Mouse (Mus musculus) megakaryocyte-erythroid progenitor cell, adult 5-6 weeks (primary cell): ENCODE results near the gene Gse1. TPM values are rescaled to one million over a fixed set of nuclear protein-coding genes. Genes with fewer than 3 reads are reported as not detected.
"Not testable (repeated sequence)": the region's sequence is repeated elsewhere in the genome, so short reads cannot be mapped to it uniquely, and the experiment has no call there.

ENCODE experiments used
- ATAC-seq: replicated peaks from 2 replicates; pipeline ENCODE4 v1.8.0; 2016; ENCODE audit warnings: mild to moderate bottlenecking, inconsistent platforms; ENCODE audit not compliant: severe bottlenecking, poor library complexity, low FRiP score, low TSS enrichment
- total RNA-seq, 2 experiments: library from RNA; stranded (forward) in 1 of 2; stranded (reverse) in 1 of 2; fragments of 200-1000, 215-1000 nt in 1 of 2; fragments of >200 nt in 1 of 2; fragmentation: Nextera tagmentation in 1 of 2; gene quantifications; 2 replicates each; pipeline ENCODE4 v1.2.3; 2014 to 2017

Gse1 gene
- total RNA-seq, 2 experiments from 2014 or later: 27.2 to 80.6 TPM

DNA sequence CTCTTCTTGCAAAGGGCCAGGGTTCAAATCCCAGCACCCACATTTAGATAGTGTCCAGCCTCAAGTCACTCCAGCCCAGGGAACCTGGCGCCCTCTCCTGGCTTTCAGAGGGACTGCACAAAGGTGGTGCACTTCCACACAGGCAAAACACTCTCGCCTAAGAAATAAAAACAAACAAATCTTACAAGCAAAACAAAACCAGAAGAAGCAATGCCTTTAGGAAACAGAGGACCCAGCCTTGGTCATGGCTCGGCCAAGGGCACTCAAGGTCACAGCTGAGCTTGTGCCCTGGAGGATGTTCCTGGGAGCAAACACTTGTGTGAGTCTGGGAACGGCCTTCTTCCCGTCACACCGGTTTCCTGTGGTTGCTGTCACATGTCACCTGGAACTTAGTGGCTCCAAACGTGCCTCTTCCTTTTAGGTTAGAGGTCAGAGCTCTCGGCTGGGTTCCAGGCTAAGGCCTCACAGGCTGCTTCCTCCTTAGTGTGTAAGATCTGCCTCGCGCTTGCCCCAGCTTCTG is 135.4 kb downstream of the Gse1 start:
- ATAC-seq: no peak

- ATAC-seq: 0 out of 2 replicates have a peak, but pooled peaks have one; percentile 6
Observed at GRCm38 (mm10) chr8:120364093-120364725, 136.0 kb downstream of the Gse1 start.

GRCm38 (mm10) chr8:120366840-120367239 is 138.6 kb downstream of the Gse1 start:
- no peak for ATAC-seq

DNA sequence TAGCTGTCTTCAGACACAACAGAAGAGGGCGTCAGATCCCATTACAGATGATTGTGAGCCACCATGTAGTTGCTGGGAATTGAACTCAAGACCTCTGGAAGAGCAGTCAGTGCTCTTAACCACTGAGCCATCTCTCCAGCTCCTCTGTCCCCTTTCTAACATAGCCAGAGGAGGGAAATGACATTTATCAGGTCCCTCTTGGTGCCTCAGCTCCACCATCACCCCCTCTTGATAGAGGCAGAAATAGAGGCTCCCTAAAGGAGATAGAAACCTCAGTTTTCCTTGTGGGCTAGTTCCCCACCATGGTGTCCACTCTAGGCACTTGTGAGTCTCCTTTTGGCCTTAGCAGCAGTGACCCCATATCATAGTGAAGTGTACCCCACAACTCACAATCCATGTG is 139.9 kb downstream of the Gse1 start:
- ATAC-seq: not testable (repeated sequence)

DNA sequence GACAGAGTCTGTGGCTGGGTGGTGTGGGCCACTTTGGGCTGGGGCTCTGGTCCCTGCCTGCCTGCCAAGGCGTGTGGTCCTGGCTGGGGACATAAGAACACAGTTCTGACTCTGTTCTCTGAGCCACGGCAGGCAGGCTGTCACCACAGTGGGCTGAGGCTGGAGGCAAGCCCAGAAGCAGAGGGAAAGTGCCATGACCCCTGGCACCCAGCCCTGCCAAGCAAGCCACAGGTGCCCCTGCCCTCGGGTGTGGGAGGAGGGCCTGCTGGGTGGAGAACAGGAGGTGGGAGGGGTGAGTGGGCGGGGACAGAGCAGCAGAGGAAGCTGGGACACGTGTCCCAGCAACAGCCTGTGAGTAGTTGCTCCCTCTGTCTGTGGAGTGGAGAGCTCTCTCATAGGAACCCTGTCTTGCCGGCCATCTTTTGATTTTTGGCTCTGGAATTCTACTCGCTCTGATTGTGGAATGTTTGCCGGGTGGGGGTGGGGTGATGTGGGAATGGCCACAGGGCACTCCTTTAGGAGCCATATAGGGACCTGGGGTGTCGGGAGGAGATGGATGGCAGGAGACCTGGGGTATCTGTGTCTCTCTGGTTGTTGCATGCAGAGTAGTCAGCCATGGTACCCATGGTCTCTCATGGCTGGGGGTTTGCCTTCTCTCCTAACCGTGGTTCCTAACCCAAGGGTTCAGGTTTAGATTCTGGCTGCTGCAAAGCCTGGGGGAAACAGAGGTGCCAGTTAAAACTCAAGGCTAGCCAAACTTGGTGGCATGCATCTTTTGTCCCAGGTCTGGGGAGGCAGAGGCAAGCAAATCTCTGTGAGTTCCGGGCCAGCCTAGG is 140.8 kb downstream of the Gse1 start:
- ATAC-seq: peak; percentile 66

GRCm38 (mm10) chr8:120369956-120370355 is 141.7 kb downstream of the Gse1 start:
- 0 out of 2 replicates have a peak, but pooled peaks have one; percentile 10 for ATAC-seq

GRCm38 (mm10) chr8:120370461-120370860 is 142.2 kb downstream of the Gse1 start:
- ATAC-seq: no peak

DNA sequence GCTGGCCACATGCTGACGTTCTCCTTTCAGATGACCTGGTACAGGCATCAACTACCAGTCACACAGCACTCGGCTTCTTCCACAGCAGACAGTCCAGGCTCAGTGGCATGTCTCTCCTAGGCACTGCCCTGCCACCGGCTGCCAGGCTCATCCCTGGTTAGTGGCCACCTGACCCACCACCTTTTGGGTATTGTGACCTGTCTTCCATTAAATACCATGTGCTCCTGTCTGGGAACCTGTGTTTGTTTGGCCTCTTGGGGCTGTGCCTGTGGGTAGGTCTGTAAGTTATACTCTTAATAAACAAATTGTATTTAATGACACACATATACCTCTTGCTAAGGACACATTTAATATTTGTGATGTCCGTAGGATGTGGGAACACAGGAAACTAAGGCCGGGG is 142.9 kb downstream of the Gse1 start:
- ATAC-seq: no peak

DNA sequence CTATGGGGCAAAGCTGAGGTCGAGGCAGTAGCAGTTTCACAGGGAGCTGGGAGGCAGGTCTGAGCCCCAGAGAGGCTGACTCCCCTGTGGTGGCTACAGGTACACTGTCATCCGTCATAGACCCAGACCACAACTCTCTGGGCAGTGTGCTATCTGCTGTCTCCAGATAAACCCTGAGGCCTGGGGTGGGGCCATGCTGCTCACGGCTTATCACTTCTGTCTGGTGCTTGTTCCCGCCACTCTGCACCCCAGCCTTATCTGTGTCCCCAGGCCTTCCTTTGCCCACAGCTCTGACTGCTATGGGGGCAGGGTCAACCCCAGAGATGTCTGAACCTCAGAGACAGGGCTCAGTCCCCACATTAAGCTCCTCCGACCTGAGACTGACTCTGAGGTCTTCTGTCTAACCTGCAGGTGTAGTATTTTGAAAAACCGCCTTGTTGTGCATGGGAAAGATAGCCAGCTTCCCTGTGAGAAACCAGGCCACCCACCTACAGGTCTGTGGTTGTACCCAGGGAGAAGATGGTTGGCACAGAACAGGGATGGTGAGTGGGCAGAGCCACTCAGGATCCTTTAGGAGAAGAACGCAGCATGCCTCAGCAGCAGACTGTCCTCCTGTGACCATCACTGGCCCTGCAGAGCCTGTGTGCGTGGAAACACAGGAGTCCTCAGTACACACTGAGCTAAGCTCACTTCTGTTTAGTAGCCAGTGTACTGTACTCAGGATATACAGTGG is 143.6 kb downstream of the Gse1 start:
- ATAC-seq: peak; percentile 62

DNA sequence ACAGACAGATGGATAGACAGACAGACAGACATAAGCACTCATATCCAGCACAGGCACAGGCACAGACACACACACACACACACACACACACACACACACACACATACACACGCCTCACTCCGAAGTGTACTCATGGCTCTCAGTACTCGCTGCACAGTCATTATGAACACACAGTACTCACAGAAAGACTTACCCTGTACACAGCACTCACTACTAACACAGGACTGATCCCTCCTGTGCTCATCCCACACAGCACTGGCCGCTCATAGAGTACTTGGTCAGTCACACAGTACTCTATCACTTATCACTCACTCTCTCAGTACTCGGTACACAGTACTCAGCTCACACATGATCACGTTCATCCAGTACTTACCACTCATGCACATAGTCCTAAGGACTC is 144.4 kb downstream of the Gse1 start:
- no peak for ATAC-seq

DNA sequence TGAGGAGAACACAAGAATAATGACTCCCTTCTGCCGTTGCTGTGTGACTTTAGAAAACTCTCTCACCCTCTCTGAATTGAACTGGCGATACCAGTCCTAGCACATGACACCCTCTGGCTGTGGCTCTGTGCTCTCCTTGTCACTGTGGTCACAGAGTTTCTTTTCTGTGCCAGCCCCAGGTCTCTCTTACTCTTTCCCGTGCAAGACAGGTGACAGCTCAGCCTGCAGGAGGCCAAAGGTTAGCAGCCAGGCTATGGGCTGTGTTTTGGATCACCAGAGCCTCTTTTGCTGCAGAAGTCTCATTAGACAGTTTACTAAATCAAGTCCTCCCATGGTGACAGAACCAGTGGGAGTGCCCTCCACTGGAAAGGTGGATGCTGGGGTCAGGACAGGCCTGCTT is 145.4 kb downstream of the Gse1 start:
- no peak for ATAC-seq

DNA sequence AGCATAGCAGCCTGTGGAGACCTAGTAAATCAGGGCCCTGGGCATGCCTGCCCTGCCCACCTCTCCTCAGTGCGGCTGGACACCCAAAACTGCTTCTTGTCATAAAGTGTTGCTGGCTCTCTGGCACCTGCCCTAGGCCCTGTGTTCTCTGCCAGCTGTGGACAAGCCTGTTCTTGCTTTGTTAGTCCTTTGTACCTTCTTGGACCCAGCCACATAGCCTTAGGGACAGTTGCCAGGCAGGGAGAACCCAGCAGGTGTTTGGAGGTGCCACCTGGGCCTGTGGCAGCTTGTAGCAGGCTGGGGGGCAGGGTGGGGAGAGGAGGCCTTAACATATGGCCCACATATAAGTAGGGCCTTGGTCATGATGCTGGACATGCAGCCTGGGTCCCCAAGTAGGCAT is 145.8 kb downstream of the Gse1 start:
- ATAC-seq: no peak

- no peak for ATAC-seq
Observed at GRCm38 (mm10) chr8:120374514-120374913, 146.3 kb downstream of the Gse1 start.

GRCm38 (mm10) chr8:120375170-120375569 is 146.9 kb downstream of the Gse1 start:
- no peak for ATAC-seq

GRCm38 (mm10) chr8:120376215-120376614 is 148.0 kb downstream of the Gse1 start:
- no peak for ATAC-seq

- ATAC-seq: peak; percentile 6; the same call in 1 of the 2 replicates
Observed at GRCm38 (mm10) chr8:120376847-120377802, 148.9 kb downstream of the Gse1 start.

DNA sequence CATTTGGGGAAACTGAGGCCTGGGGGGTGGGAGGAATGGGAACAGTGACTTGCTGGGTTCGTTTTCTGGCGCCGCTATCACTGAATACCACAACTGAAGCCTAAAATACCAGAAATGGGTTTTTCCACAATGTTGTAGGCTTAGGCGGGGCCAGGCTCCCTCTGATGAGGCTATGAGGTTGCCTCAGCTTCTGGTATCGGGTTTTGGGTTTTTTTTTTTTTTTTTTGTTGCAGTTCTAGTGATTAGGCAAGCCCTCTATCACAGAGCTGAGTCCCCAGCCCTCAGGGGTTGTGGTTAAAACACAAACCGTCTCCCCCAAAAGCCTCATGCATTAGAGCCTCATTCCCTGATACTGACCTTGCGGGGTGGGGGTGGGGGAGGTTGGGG is 149.5 kb downstream of the Gse1 start:
- peak; percentile 70 for ATAC-seq

- no peak for ATAC-seq
Observed at GRCm38 (mm10) chr8:120378306-120378705, 150.1 kb downstream of the Gse1 start.

DNA sequence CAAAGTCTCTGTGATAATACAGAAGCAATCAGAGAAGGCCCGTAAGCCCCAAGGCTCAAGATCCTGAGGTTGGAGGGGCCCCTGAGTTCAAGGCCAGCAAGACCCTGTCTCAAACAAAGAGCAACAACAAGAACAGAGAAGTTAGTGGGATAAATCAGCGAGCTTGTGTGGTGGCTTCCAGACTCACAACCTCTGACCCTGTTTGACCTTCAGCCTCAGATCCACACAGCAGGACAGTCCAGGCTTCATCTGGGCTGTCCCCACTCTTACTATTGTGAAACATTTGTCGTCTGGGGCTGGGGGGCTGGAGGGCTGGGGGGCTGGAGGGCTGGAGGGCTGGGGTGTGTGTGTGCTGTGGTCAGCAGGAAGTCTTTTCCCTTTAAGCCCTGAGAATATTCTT is 150.8 kb downstream of the Gse1 start:
- ATAC-seq: no peak
